In the genomic region with DNA sequence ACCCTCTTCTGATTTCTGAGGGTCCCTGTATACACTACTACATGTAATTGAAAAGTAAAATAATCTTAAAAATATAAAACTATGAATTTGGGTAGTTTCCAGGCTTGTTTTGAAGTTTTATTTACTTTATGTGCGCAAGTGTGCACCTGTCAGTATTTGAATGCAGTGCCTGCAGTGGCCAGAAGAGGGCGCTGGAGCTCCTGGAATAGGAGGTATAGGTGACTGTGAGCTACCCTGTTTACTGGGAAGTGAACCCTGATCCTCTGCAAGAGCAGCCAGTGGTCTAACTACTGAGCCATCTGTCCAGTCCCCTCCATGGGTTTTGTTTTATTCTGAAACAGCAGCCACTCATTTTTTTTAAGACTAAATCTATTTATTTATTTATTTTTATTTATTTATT, we compare ENCODE assay signal across 8 mouse cellular contexts. TPM values are rescaled to one million over a fixed set of nuclear protein-coding genes. Genes with fewer than 3 reads are reported as not detected.
DNase-seq lines count a peak whose midpoint lies in the region; ATAC-seq and TF ChIP-seq lines count a peak whose summit lies in the region.
"Had no signal": no experiment of that assay in that cellular context is flagged by ENCODE, and none has a peak within 500 bp of the region (broad histone marks: within the 10 kb centered on the region; RNA-seq: fewer than 3 reads in every experiment).

No protein-coding gene starts in this region.

- no peaks in the 10 kb centered on the region for H3K9me3 ChIP-seq in lung, postnatal 0 days (ENCODE audit: low read length)
- H3K9me3 ChIP-seq in stomach, postnatal 0 days (ENCODE audit: control insufficient read depth, low read length): no peaks in the 10 kb centered on the region

- TF ChIP-seq CTCF in layer of hippocampus, adult 2 months (conservative IDR thresholded peaks at IDR 0.05): peak; percentile 88
- peak; percentile 67 for TF ChIP-seq CTCF in lung, postnatal 0 days (IDR thresholded peaks at IDR 0.05)
- TF ChIP-seq CTCF in stomach, postnatal 0 days (IDR thresholded peaks at IDR 0.05; ENCODE audit: low read depth): peak; percentile 73

- no peaks in the 10 kb centered on the region for H3K36me3 ChIP-seq in lung, postnatal 0 days (ENCODE audit: insufficient read depth, low read length)
- H3K36me3 ChIP-seq in stomach, postnatal 0 days (ENCODE audit: control insufficient read depth, insufficient read depth, low read length): no peaks in the 10 kb centered on the region

- no peak for ATAC-seq in lung, postnatal 0 days
- ATAC-seq in stomach, postnatal 0 days (ENCODE audit: low FRiP score, low TSS enrichment): no peak

- H3K27me3 ChIP-seq in lung, postnatal 0 days (replicated peaks; ENCODE audit: insufficient read depth, low read length): no peaks in the 10 kb centered on the region
- no peaks in the 10 kb centered on the region for H3K27me3 ChIP-seq in stomach, postnatal 0 days (ENCODE audit: control insufficient read depth, insufficient read depth, low read length)

- H3K4me3 ChIP-seq in layer of hippocampus, adult 2 months: no peak overlapping the region
- no peak overlapping the region for H3K4me3 ChIP-seq in lung, postnatal 0 days (ENCODE audit: low read depth, low read length)
- H3K4me3 ChIP-seq in stomach, postnatal 0 days (ENCODE audit: low read depth, low read length): no peak overlapping the region

- no peaks in the 10 kb centered on the region for H3K4me1 ChIP-seq in lung, postnatal 0 days (ENCODE audit: insufficient read depth, low read depth, low read length)
- no peaks in the 10 kb centered on the region for H3K4me1 ChIP-seq in stomach, postnatal 0 days (replicated peaks; ENCODE audit: control insufficient read depth, insufficient read depth)

- H3K27ac ChIP-seq in layer of hippocampus, adult 2 months: no peak overlapping the region
- no peak overlapping the region for H3K27ac ChIP-seq in lung, postnatal 0 days (ENCODE audit: low read length)
- H3K27ac ChIP-seq in stomach, postnatal 0 days (replicated peaks): no peak overlapping the region

- H3K9ac ChIP-seq in lung, postnatal 0 days (replicated peaks; ENCODE audit: low read depth): no peak overlapping the region
- H3K9ac ChIP-seq in stomach, postnatal 0 days (ENCODE audit: low read length): no peak overlapping the region

- WGBS in lung, postnatal 0 days: 38% methylated on average over 2 of the region's 2 CpGs
- 38% methylated on average over 2 of the region's 2 CpGs for WGBS in stomach, postnatal 0 days

- H3K4me2 ChIP-seq in lung, postnatal 0 days (replicated peaks; ENCODE audit: low read depth, low read length): no peak overlapping the region
- no peak overlapping the region for H3K4me2 ChIP-seq in stomach, postnatal 0 days (replicated peaks; ENCODE audit: low read depth)

- no peak for TF ChIP-seq EP300 in lung, postnatal 0 days (IDR thresholded peaks at IDR 0.05)
- TF ChIP-seq EP300 in stomach, postnatal 0 days (optimal IDR thresholded peaks at IDR 0.05): no peak

- DNase-seq in layer of hippocampus, adult 2 months (ENCODE audit: low spot score in 2 of 2): peak in 1 of 2 experiments; percentile 63
- DNase-seq in layer of hippocampus, adult 9-10 months (ENCODE audit: low spot score): no peak
- DNase-seq in MEL-GATA-1-ER (ENCODE audit: extremely low read depth, low read depth): peak; percentile 39
- peak; percentile 59 for DNase-seq in c-Kit-positive CD71-negative TER-119-negative erythroid progenitor cells, embryonic 14.5 days (ENCODE audit: low read depth)
- DNase-seq in frontal cortex, postnatal 36 days (ENCODE audit: low spot score in 2 of 2): peak; percentile 24 to 35
- peak; percentile 32 for DNase-seq in lung, postnatal 0 days (ENCODE audit: low spot score)
- DNase-seq in stomach, postnatal 0 days (ENCODE audit: low spot score): no peak

RNA-seq across cellular contexts. Expression of gene Urad, which starts 9.3 kb away (rescaled TPM):
- not detected for total RNA-seq in layer of hippocampus, adult 2 months (2021)
- polyA plus RNA-seq in lung, postnatal 0 days (2015; fragmentation: Nextera tagmentation; extraction: Ambion mirVana): not detected in 2 replicates
- not detected in 2 replicates for polyA plus RNA-seq in stomach, postnatal 0 days (2015; fragmentation: Nextera tagmentation; extraction: Ambion mirVana)
- polyA plus RNA-seq: heart, embryonic 16.5 days had no signal

RNA-seq across cellular contexts. Expression of gene Cdx2, which starts 24.5 kb away (rescaled TPM):
- total RNA-seq in layer of hippocampus, adult 2 months (2021): not detected
- polyA plus RNA-seq in lung, postnatal 0 days (2015; fragmentation: Nextera tagmentation; extraction: Ambion mirVana): not detected in 2 replicates
- 0.05 and 0.06 TPM in 2 replicates for polyA plus RNA-seq in stomach, postnatal 0 days (2015; fragmentation: Nextera tagmentation; extraction: Ambion mirVana)

Comparison
In these comparisons a context has a peak if more than half of its experiments do, and no peak if none do; other contexts are left out.
1. DNase-seq: peak in MEL-GATA-1-ER (single experiment), c-Kit-positive CD71-negative TER-119-negative erythroid progenitor cells, embryonic 14.5 days (single experiment), frontal cortex, postnatal 36 days (2 of 2) and lung, postnatal 0 days (single experiment); none in layer of hippocampus, adult 9-10 months (single experiment) and stomach, postnatal 0 days (single experiment).
2. Peak in every context shown above with its lines, with median percentiles within 50 percentile points of each other: CTCF ChIP-seq.